Mouse (Mus musculus) T-cell, adult 2 months (primary cell): ENCODE data around the gene Gne.

Experiments used
- DNase-seq: peaks from one replicate; pipeline ENCODE4 v3.0.0; 2022; ENCODE audit warnings: low spot score

Gene Gne

GRCm38 (mm10) chr4:44024241-44024640, 59.7 kb downstream of the Gne start:
- DNase-seq: no peak

GRCm38 (mm10) chr4:44023681-44024080, 60.3 kb downstream of the Gne start:
- no peak for DNase-seq

- no peak for DNase-seq
Measured at GRCm38 (mm10) chr4:44022766-44023165, 61.2 kb downstream of the Gne start.

- DNase-seq: peak; percentile 84
Measured at GRCm38 (mm10) chr4:44022323-44022722, 61.7 kb downstream of the Gne start.

GRCm38 (mm10) chr4:44016791-44017190, 67.2 kb downstream of the Gne start:
- DNase-seq: no peak

- no peak for DNase-seq
Measured at GRCm38 (mm10) chr4:44016071-44016470, 67.9 kb downstream of the Gne start.

GRCm38 (mm10) chr4:44013391-44014070, 70.4 kb downstream of the Gne start:
- DNase-seq: no peak

- DNase-seq: peak; percentile 90
Measured at GRCm38 (mm10) chr4:44012376-44013367, 71.3 kb downstream of the Gne start.

GRCm38 (mm10) chr4:44011799-44012198, 72.2 kb downstream of the Gne start:
- no peak for DNase-seq

GRCm38 (mm10) chr4:44010893-44011292, 73.1 kb downstream of the Gne start:
- no peak for DNase-seq

- DNase-seq: no peak
Measured at GRCm38 (mm10) chr4:44010176-44010575, 73.8 kb downstream of the Gne start.

GRCm38 (mm10) chr4:44004623-44005409, 79.2 kb downstream of the Gne start:
- DNase-seq: no peak

- DNase-seq: no peak
Measured at GRCm38 (mm10) chr4:44004126-44004525, 79.9 kb downstream of the Gne start, which contains the start of gene Clta. TSS of gene Clta (plus strand) at chr4:44004452.

- no peak for DNase-seq
Measured at GRCm38 (mm10) chr4:44003622-44004021, 80.4 kb downstream of the Gne start.

- no peak for DNase-seq
Measured at GRCm38 (mm10) chr4:43994342-43994741, 89.6 kb downstream of the Gne start.

GRCm38 (mm10) chr4:43993072-43993471, 90.9 kb downstream of the Gne start:
- no peak for DNase-seq

GRCm38 (mm10) chr4:43988976-43989375, 95.0 kb downstream of the Gne start:
- DNase-seq: no peak

- DNase-seq: no peak
Measured at GRCm38 (mm10) chr4:43984326-43984725, 99.7 kb downstream of the Gne start.
